Mouse (Mus musculus) adrenal gland, adult 8-10 months (tissue): ENCODE measurements at regions not wholly inside any gene's neighbourhood (a gene's known extent, or its start where the extent isn't known, plus 50 kb on each side); places are given as distances from the start of the nearest gene placed in this dataset.
A peak's percentile ranks its signal among the peaks of the same experiment; 100 is the strongest.

Experiments used
- DNase-seq: peaks from one replicate; pipeline ENCODE4 v3.0.0; 2022

DNA sequence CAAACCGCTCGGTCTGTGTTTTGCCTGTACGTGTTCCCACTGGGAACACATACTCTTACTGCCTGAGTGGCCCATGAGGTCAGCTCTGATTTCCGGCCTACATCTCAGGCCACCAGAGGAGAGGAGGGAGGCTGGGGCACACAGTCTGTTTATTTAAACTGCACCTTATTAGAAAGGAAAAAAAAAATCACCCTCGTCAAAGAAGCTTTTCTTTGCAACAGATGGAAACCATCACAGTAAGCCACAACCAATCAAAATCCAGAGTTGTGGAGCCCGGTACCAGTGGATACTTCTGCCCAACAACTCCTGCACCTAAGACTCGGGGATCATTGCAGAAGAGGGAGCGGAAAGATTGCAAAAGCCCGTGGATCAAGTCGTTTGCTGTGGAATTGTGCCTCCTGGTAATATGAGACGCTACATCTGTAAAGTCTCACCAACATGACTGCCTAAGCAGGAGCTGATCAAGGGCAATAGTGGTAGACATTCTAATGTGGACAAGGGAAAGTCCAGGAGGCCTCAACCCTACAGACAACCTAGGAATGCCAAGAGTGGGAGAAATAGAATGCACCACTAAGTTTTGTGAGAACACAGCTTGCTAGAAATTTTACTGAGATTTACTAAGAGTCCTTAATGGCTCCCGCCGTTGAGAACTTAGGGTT, 60.5 kb downstream of the Uqcrfs1 start:
- DNase-seq, result no peak

DNA sequence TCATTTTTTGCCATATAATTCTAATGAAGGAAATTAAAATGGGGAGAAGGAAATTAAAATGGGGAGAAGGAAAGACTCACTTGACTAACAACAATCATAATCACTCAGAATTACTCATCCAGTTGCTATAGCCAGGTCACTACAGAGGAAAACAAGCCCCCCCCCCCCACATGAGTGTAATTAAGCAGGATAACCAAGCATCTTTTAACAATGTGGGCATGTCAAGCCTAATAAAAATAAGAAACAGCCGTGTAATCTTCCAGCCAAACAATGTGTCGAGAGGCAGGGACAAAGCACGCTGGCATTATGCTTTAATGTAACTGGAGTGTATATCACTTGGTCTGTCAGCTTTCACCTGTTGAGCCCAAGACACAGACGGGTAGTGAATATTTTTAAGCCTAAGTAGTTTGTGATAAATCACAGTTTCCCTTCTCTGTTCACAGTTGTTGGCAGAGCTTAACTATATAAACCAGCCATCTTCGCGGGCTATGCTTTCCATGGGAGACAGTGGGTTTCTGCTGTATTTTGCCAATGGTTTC, 66.0 kb downstream of the Uqcrfs1 start:
- DNase-seq, result no peak

DNA sequence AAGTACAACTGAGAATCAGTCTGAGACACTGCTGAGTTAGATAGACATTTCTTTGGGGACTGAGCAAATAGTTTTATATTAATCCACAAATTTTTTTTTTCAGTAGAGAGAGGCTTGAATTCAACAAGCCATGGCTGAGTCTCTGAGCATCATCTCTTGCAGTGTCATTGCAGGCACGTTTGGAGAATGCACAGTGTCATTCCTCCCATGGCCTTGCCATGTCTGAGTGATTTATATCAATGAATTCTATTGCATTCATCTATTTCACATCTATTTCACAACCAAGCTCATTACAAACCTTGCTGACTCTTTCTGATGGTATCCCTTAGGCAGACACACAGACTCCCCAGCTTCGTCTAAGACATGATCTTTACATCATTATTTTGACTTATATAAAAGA, 66.6 kb downstream of the Uqcrfs1 start:
- DNase-seq, result no peak

DNA sequence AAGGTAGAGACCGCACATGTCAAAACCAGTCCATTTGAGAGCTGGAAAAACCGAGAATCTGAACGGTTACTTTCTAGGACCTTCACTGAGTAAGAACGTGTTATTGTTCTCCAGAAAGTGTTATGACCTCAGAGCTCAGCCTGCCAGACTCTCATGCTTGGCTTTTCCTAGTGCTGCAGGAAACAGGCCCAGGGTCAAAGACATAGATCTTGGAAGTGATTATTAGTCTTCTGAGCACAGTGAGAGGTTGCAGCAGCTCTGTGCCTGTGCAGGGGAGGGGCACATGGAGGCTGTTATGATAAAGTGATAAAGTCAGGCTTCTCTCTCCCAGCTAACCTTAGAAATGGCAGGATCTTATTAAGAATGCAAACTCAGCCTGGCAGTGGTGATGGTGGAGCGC, 73.9 kb downstream of the Uqcrfs1 start:
- peak; percentile 19 for DNase-seq

DNA sequence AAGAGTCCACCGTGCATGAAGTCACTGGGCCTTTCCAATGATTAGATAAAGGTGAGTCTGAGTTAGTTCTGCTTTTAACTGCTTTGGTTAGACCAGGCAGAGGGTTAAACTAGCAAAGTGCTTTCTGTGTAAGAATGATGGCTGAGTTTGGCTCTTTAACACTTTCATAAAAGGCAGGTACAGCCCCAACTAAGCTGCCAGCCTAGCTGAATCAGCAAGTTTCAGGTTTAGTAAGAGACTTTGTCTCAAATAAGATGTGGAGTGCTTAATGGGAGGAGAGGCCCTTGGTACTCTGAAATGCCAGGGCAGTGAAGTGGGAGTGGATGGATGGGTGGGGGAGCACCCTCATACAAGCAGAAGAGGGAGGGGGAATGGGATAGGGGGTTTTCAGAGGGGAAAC, 78.1 kb downstream of the Uqcrfs1 start:
- no peak for DNase-seq

DNA sequence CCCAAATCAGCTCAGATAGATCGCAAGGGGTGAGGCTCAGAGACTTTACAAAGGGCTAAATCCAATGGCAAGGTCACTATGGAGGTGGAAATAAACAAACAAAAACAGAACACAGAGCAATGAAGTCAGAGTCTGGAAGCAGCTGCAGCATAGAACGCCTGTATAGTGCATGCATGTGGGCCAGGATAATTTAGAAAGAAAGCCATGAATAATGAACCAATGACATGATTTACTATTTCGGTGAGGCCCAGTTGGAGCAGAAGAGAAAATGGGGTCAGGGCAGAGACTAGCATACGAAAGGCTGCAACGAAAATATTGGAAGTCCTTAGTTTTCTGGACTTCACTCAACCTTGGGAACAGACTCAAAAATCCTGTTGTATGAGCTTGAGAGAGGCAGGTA, 79.7 kb downstream of the Uqcrfs1 start:
- DNase-seq, result no peak

DNA sequence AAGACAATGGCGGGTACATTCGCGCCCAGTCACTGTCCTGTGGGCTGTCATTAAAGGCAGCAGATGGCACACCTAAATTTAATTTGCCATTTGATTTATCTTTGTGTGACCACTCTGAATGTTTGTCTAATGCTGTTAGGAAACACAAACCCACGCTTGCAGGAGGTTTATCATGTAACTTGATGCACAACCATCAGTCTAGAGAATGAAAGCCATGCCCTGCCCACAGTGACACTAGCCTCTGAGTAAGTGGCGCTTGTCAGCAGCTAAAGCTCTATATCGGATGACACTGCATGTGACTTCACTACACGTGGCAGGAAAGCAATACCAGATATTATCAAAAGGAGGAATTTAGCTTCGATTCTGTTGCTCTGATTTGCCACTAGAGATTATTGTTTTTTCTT, 89.9 kb downstream of the Uqcrfs1 start:
- DNase-seq, result peak; percentile 2

DNA sequence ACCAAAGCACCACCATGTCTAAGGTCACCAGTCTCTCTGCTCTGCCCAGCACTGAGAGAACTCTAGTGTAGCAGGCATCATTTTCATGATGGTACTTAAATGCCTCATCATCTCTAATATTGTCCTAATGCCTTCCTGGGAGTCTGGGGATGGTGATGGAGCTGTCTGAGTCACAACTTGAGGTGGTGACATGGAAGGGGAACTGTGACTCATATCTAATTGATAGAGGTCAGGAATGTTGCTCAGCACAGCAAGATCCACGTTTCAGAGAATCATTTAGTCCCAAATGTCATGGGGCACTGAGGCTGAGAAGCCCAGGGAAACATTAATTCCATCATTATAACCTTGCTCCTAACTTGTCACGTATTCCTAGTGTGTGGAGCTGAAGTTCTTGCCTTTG, 93.0 kb downstream of the Uqcrfs1 start:
- DNase-seq, result no peak

DNA sequence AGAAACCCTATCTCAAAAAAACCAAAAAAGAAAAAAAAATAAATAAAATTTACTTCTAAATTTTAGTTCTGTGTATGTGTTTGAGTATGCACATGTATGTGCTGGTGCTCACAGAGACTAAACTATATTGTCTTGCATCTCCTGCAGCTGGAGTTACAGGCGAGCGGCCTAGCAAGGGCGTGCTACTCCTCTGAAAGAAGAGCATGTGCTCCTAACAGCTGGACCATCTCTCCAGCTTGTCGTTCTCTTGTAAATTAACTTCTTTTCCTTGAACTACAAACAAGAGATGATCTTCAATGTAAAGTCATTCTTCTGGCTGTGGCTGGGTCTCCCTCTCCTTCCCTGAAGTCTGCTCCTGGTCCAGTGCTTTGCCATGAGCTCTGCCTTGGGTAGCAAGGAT, 96.3 kb downstream of the Uqcrfs1 start:
- DNase-seq, result no peak
